Mouse (Mus musculus) C2C12 (cell line): Measurements from ENCODE around the gene Zcchc8.

Source experiments
- CTCF ChIP-seq: IDR thresholded peaks from one replicate; pipeline ENCODE4 v1.5.1; 2011; ENCODE audit not compliant: control insufficient read depth, insufficient read depth, insufficient read length
- MYOG ChIP-seq: IDR thresholded peaks from one replicate; pipeline ENCODE4 v1.6.1; 2011; ENCODE audit not compliant: control insufficient read depth, insufficient read length; ENCODE audit errors: extremely low read depth
- USF1 ChIP-seq: IDR thresholded peaks from one replicate; pipeline ENCODE4 v1.6.1; 2011; ENCODE audit warnings: low read depth, mild to moderate bottlenecking, control low read depth, moderate library complexity

GRCm38 (mm10) chr5:123684221-123685144 lies 36.4 kb downstream of the Zcchc8 start, which contains the start of gene Clip1:
- TF ChIP-seq CTCF (no peak), USF1 (no peak), MYOG (no peak)
